Mouse (Mus musculus) MEL (cell line): ENCODE results near the gene Trim2.

Experiments used
- CHD1 ChIP-seq: IDR thresholded peaks from 2 replicates; pipeline ENCODE4 v1.6.1; 2012; ENCODE audit warnings: low read depth, mild to moderate bottlenecking, inconsistent platforms, low read length, improper control_type of control experiment
- CTCF ChIP-seq, 3 experiments: IDR thresholded peaks in 2 of 3; conservative IDR thresholded peaks in 1 of 3; 2 replicates each; pipeline ENCODE4 v1.5.1; 2011 to 2012; ENCODE audit warnings: low read length in 3 of 3, low read depth in 2 of 3, mild to moderate bottlenecking in 2 of 3, improper control_type of control experiment in 1 of 3, inconsistent platforms in 1 of 3, mixed read lengths in 1 of 3, moderate library complexity in 1 of 3; ENCODE audit not compliant: control insufficient read depth in 1 of 3, insufficient read depth in 1 of 3, poor library complexity in 1 of 3, severe bottlenecking in 1 of 3
- ETS1 ChIP-seq: IDR thresholded peaks from 2 replicates; pipeline ENCODE4 v1.6.1; 2012; ENCODE audit warnings: low read depth, mild to moderate bottlenecking, inconsistent platforms, low read length, improper control_type of control experiment, moderate library complexity
- GABPA ChIP-seq: IDR thresholded peaks from 2 replicates; pipeline ENCODE4 v1.6.1; 2012; ENCODE audit warnings: low read depth, mild to moderate bottlenecking, inconsistent platforms, low read length, improper control_type of control experiment, moderate library complexity
- GATA1 ChIP-seq: IDR thresholded peaks from 2 replicates; pipeline ENCODE4 v1.6.1; 2011; ENCODE audit warnings: low read depth, low read length, improper control_type of control experiment
- HCFC1 ChIP-seq: IDR thresholded peaks from 2 replicates; pipeline ENCODE4 v1.6.1; 2012; ENCODE audit warnings: low read depth, mild to moderate bottlenecking, inconsistent platforms, low read length, improper control_type of control experiment, moderate library complexity
- MXI1 ChIP-seq: IDR thresholded peaks from 2 replicates; pipeline ENCODE4 v1.6.1; 2011; ENCODE audit warnings: mild to moderate bottlenecking, low read depth, low read length, improper control_type of control experiment
- NELFE ChIP-seq: IDR thresholded peaks from 2 replicates; pipeline ENCODE4 v1.6.1; 2011; ENCODE audit warnings: low read depth, low read length, improper control_type of control experiment
- POLR2A ChIP-seq, 2 experiments: IDR thresholded peaks; 2 replicates each; pipeline ENCODE4 v1.6.1; 2011 to 2012; ENCODE audit warnings: low read length in 2 of 2, mild to moderate bottlenecking in 2 of 2, control low read depth in 1 of 2, improper control_type of control experiment in 1 of 2, low read depth in 1 of 2, moderate library complexity in 1 of 2; ENCODE audit not compliant: control insufficient read depth in 1 of 2, insufficient read depth in 1 of 2, poor library complexity in 1 of 2
- POLR2AphosphoS5 ChIP-seq: IDR thresholded peaks from 2 replicates; pipeline ENCODE4 v1.6.1; 2012; ENCODE audit warnings: low read depth, borderline replicate concordance, mild to moderate bottlenecking, inconsistent platforms, low read length, moderate library complexity, mixed read lengths
- RAD21 ChIP-seq: IDR thresholded peaks from 2 replicates; pipeline ENCODE4 v1.6.1; 2011; ENCODE audit warnings: mild to moderate bottlenecking, low read depth, low read length, improper control_type of control experiment
- SIN3A ChIP-seq: IDR thresholded peaks from 2 replicates; pipeline ENCODE4 v1.6.1; 2012; ENCODE audit warnings: low read length, improper control_type of control experiment, inconsistent platforms
- TAL1 ChIP-seq: IDR thresholded peaks from 2 replicates; pipeline ENCODE4 v1.6.1; 2012; ENCODE audit warnings: mild to moderate bottlenecking, inconsistent platforms, low read length, moderate library complexity, mixed read lengths
- TCF12 ChIP-seq: IDR thresholded peaks from 2 replicates; pipeline ENCODE4 v1.6.1; 2014; ENCODE audit warnings: low read depth, mild to moderate bottlenecking, inconsistent platforms, low read length, improper control_type of control experiment, moderate library complexity

DNA sequence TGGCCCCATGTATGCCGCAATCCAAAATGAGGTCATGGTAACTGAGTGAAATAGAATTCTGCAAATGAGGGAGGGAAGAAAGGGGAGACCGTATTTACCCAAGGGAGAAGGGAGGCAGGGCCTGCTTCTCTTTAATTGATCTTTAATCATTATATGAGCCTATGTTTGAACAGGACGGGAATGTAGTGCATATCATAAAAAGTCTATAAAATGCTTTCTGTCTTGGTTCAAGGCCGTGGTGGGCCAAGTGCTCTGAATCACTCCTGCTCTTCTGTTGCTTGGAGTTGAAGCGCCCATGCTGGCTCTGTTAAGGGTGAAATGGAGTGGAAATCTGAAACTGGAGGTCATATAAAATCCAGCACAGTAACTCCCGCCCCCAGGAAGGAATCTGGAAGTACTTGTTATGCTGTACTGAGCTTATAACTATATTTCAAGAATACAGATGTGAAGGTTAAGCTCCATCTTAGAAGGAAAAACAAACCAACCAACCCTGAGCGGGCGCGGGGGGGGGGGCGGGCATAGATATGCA, 48.6 kb downstream of the Trim2 start:
- TF ChIP-seq TAL1 (no peak), POLR2A (IDR thresholded peaks at IDR 0.05; ENCODE audit: control insufficient read depth in 1 of 2, insufficient read depth in 1 of 2, low read depth in 1 of 2, low read length in 2 of 2, poor library complexity in 1 of 2) (no peak), CTCF (IDR thresholded peaks at IDR 0.05 in 2 of 3, conservative IDR thresholded peaks at IDR 0.05 in 1 of 3; ENCODE audit: control insufficient read depth in 1 of 3, insufficient read depth in 1 of 3, low read depth in 2 of 3, low read length in 3 of 3, poor library complexity in 1 of 3, severe bottlenecking in 1 of 3) (no peak), MXI1 (no peak), HCFC1 (no peak), GABPA (no peak), CHD1 (no peak), TCF12 (no peak), SIN3A (no peak), NELFE (no peak), GATA1 (no peak), POLR2AphosphoS5 (no peak), ETS1 (no peak), RAD21 (no peak)
